Mouse (Mus musculus): Measurements from ENCODE around the gene Scgb1a1.

- TF ChIP-seq CTCF (IDR thresholded peaks at IDR 0.05; ENCODE audit: borderline replicate concordance, extremely low read depth, insufficient read depth, insufficient read length) = no peak
- TF ChIP-seq POLR2A (IDR thresholded peaks at IDR 0.05; ENCODE audit: borderline replicate concordance, extremely low read depth, insufficient read depth, insufficient read length, poor library complexity, severe bottlenecking) = no peak
Observed at GRCm38 (mm10) chr19:9101062-9101457, 13.3 kb upstream of the Scgb1a1 start.
